Mouse (Mus musculus): ENCODE results near the gene Igsf21. TPM values are rescaled to one million over a fixed set of nuclear protein-coding genes. Genes with fewer than 3 reads are reported as not detected.

The Igsf21 gene
- polyA plus RNA-seq, 1 experiment from 2014 or later = 1.5 TPM

- no peaks in the 10 kb centered on the region for H3K4me1 ChIP-seq (ENCODE audit: control insufficient read depth, insufficient read depth, low read length)
- WGBS = 10% methylated on average over 6 of the region's 6 CpGs
- H3K9me3 ChIP-seq (ENCODE audit: control insufficient read depth, low read length) = no peaks in the 10 kb centered on the region
- H3K27me3 ChIP-seq (replicated peaks; ENCODE audit: control insufficient read depth, insufficient read depth, low read length) = no peaks in the 10 kb centered on the region
- H3K4me3 ChIP-seq (ENCODE audit: low read length) = no peak overlapping the region
- ATAC-seq = peak; percentile 59
- H3K36me3 ChIP-seq (ENCODE audit: control insufficient read depth, insufficient read depth, low read length) = no peaks in the 10 kb centered on the region
- H3K9ac ChIP-seq (ENCODE audit: low read depth, low read length) = no peak overlapping the region
- no peak overlapping the region for H3K4me2 ChIP-seq (ENCODE audit: low read depth, low read length)
- H3K27ac ChIP-seq (ENCODE audit: low read length) = no peak overlapping the region
These were observed 12.4 kb upstream of the Igsf21 start for GRCm38 (mm10) chr4:140258968-140259367.

DNA sequence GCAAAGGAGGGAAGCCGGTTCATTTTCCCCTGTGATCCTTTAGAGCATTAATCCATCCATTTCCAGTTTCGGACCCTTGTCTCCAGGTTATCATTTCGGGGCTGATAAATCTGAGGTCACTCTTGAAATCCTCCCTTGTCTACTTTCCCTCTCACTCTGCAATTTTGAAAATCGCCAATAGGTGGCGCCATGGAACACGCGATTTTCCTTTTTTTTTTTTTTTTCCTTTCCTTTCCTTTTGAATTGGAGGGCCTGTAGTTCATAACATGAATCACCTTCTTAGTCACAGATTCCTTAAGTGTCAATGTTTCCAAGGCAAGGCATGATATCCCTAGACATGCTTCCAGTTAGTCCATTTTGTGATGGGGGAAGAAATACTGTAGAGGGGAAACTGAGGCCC lies 5.8 kb upstream of the Igsf21 start:
- H3K27me3 ChIP-seq (replicated peaks; ENCODE audit: control insufficient read depth, insufficient read depth, low read length) = peaks cover 26% of the 10 kb centered on the region
- no peaks in the 10 kb centered on the region for H3K9me3 ChIP-seq (ENCODE audit: control insufficient read depth, low read length)

DNA sequence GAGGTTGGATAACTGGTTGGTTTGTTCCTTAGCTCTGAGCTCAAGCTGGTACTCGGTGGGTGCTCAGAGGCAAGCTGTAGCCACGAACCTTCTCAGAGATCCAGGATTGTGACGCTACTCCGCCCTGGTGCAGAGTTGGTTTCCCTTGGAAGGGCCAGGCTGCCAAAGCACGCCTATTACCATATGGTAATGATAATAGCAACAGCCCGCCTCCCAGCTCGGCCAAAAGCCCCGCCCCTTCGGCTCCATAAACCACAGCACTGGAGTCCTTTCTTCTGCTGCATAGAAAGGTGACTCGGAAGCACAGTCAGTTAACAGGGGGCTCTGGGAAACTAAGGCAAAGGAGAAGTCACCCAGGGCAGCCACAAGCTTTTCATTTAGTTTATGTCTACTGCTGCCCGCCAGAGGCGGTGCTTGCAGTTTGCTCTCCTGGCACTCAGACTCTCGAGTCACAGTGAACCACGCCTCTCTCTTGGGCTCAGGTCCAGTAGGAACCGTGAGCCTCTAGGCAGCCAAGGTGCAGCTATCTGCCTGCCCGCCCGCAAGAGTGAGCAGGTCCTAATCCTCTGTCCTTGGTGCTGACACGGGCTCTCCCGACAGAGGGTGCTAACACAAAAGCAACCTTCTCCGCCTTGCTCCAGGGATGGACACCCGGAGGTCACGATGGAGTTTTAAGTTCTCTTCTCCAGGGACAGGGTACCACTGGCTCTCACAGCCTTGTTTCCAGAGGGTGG lies 2.6 kb upstream of the Igsf21 start:
- Histone ChIP-seq H3K9me3 (ENCODE audit: control insufficient read depth, low read length) (no peaks in the 10 kb centered on the region), H3K4me2 (ENCODE audit: low read depth, low read length) (no peak overlapping the region), H3K36me3 (ENCODE audit: control insufficient read depth, insufficient read depth, low read length) (no peaks in the 10 kb centered on the region), H3K4me1 (ENCODE audit: control insufficient read depth, insufficient read depth, low read length) (0 out of 2 replicates have a peak, but pooled peaks cover 2% of the 10 kb centered on the region), H3K4me3 (ENCODE audit: low read length) (no peak overlapping the region), H3K9ac (ENCODE audit: low read depth, low read length) (no peak overlapping the region), H3K27ac (ENCODE audit: low read length) (no peak overlapping the region), H3K27me3 (replicated peaks; ENCODE audit: control insufficient read depth, insufficient read depth, low read length) (peaks cover 58% of the 10 kb centered on the region)
- no peak for ATAC-seq
- 7% methylated on average over 22 of the region's 22 CpGs for WGBS

More for the DNA sequence above, 5.8 kb upstream of the Igsf21 start:
- H3K36me3 ChIP-seq (ENCODE audit: control insufficient read depth, insufficient read depth, low read length) = no peaks in the 10 kb centered on the region
- ATAC-seq = no peak
- H3K4me2 ChIP-seq (ENCODE audit: low read depth, low read length) = no peak overlapping the region
- H3K4me3 ChIP-seq (ENCODE audit: low read length) = no peak overlapping the region
- H3K9ac ChIP-seq (ENCODE audit: low read depth, low read length) = no peak overlapping the region
- 11% methylated on average over 7 of the region's 7 CpGs for WGBS
- no peaks in the 10 kb centered on the region for H3K4me1 ChIP-seq (ENCODE audit: control insufficient read depth, insufficient read depth, low read length)
- no peak overlapping the region for H3K27ac ChIP-seq (ENCODE audit: low read length)

DNA sequence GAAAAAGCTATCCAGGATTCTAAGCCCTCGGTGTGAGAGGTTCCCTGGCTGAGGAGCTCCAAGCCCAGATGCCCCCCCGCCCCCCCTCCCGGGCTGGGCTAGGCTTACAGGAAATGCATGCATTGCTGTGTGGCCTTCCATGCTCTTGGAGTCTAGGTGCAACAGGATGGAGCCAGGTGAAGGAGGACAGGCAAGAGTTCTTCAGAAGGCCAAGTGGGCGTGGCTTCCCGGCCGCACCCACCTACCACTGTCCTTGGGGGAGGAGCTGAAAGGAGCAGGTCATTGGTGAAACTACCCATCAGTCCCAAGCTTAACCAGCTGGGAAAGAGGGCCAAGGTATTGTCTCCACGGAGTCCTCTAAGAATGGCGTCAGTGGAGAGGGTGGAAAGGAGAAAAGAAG lies 1.8 kb upstream of the Igsf21 start:
- no peak overlapping the region for H3K27ac ChIP-seq (ENCODE audit: low read length)
- H3K4me1 ChIP-seq (ENCODE audit: control insufficient read depth, insufficient read depth, low read length) = 0 out of 2 replicates have a peak, but pooled peaks cover 2% of the 10 kb centered on the region
- H3K36me3 ChIP-seq (ENCODE audit: control insufficient read depth, insufficient read depth, low read length) = no peaks in the 10 kb centered on the region
- H3K9ac ChIP-seq (ENCODE audit: low read depth, low read length) = no peak overlapping the region
- peaks cover 65% of the 10 kb centered on the region for H3K27me3 ChIP-seq (replicated peaks; ENCODE audit: control insufficient read depth, insufficient read depth, low read length)
- 7% methylated on average over 8 of the region's 8 CpGs for WGBS
- no peak for ATAC-seq
- H3K9me3 ChIP-seq (ENCODE audit: control insufficient read depth, low read length) = no peaks in the 10 kb centered on the region
- no peak overlapping the region for H3K4me3 ChIP-seq (ENCODE audit: low read length)
- no peak overlapping the region for H3K4me2 ChIP-seq (ENCODE audit: low read depth, low read length)

- H3K4me2 ChIP-seq (ENCODE audit: low read depth, low read length) = no peak overlapping the region
- H3K9ac ChIP-seq (ENCODE audit: low read depth, low read length) = no peak overlapping the region
- ATAC-seq = no peak
- H3K27ac ChIP-seq (ENCODE audit: low read length) = no peak overlapping the region
- H3K9me3 ChIP-seq (ENCODE audit: control insufficient read depth, low read length) = no peaks in the 10 kb centered on the region
- WGBS = 14% methylated on average over 28 of the region's 28 CpGs
- H3K4me3 ChIP-seq (ENCODE audit: low read length) = no peak overlapping the region
- 0 out of 2 replicates have a peak, but pooled peaks cover 2% of the 10 kb centered on the region for H3K4me1 ChIP-seq (ENCODE audit: control insufficient read depth, insufficient read depth, low read length)
- H3K27me3 ChIP-seq (replicated peaks; ENCODE audit: control insufficient read depth, insufficient read depth, low read length) = peaks cover 76% of the 10 kb centered on the region
- no peaks in the 10 kb centered on the region for H3K36me3 ChIP-seq (ENCODE audit: control insufficient read depth, insufficient read depth, low read length)
These were observed 721 bp upstream of the Igsf21 start for GRCm38 (mm10) chr4:140247006-140248003.

DNA sequence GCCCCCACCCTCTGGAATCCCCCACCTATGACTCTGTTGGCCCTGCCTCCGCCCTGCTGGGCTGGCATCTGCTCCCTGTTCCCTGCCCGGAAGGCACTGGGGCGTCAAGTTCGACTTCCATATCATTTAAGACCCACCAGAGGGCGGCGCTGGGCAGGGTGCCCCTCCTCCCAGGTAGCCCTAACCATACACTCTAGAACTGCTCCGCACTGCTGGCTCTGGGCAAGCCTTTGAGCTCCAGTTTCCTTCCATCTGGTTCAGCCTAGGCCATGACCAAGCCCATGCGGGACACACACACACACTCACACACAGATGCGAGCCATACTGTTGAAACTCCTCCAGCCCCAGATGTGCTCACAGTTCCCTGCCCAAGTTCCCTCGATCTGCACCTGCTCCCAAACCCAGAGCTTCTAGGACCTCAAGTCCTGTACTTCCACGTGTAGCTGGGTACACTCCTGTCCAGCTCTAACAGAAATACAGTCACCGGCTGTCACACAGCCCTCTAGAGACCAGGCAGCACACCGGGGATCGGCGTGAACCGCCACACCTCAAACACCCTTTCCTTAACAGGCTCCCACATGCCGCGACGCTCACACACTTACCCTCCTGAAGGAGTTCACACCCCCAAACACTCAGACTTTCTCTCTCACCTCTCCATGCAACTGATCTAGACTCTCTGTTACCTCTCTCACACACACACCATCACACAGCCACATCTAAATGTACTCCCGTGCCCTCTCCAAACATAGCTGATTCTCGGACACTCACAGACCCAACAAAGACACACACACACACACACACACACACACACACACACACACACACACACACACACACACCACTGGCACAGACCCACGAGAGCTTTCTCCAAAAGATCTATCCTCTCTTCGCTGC lies 1.1 kb downstream of the Igsf21 start:
- Histone ChIP-seq H3K4me1 (ENCODE audit: control insufficient read depth, insufficient read depth, low read length) (0 out of 2 replicates have a peak, but pooled peaks cover 2% of the 10 kb centered on the region), H3K9ac (ENCODE audit: low read depth, low read length) (no peak overlapping the region), H3K27ac (ENCODE audit: low read length) (no peak overlapping the region), H3K4me3 (ENCODE audit: low read length) (peak overlapping the region; percentile 25), H3K27me3 (replicated peaks; ENCODE audit: control insufficient read depth, insufficient read depth, low read length) (peaks cover 82% of the 10 kb centered on the region), H3K36me3 (ENCODE audit: control insufficient read depth, insufficient read depth, low read length) (no peaks in the 10 kb centered on the region), H3K9me3 (ENCODE audit: control insufficient read depth, low read length) (no peaks in the 10 kb centered on the region), H3K4me2 (ENCODE audit: low read depth, low read length) (no peak overlapping the region; the same call in 1 of the 2 replicates)
- no peak for ATAC-seq
- 3% methylated on average over 23 of the region's 23 CpGs for WGBS

- Histone ChIP-seq H3K9ac (ENCODE audit: low read depth, low read length) (no peak overlapping the region), H3K9me3 (ENCODE audit: control insufficient read depth, low read length) (no peaks in the 10 kb centered on the region), H3K27ac (ENCODE audit: low read length) (no peak overlapping the region), H3K36me3 (ENCODE audit: control insufficient read depth, insufficient read depth, low read length) (no peaks in the 10 kb centered on the region), H3K4me2 (ENCODE audit: low read depth, low read length) (no peak overlapping the region), H3K4me3 (ENCODE audit: low read length) (no peak overlapping the region), H3K4me1 (ENCODE audit: control insufficient read depth, insufficient read depth, low read length) (0 out of 2 replicates have a peak, but pooled peaks cover 2% of the 10 kb centered on the region), H3K27me3 (replicated peaks; ENCODE audit: control insufficient read depth, insufficient read depth, low read length) (peaks cover 83% of the 10 kb centered on the region)
- WGBS = 2% methylated on average over 10 of the region's 10 CpGs
- no peak for ATAC-seq
These were observed 1.7 kb downstream of the Igsf21 start for GRCm38 (mm10) chr4:140244835-140245234.

- no peak overlapping the region for H3K4me3 ChIP-seq (ENCODE audit: low read length)
- WGBS = 2% methylated on average over 40 of the region's 40 CpGs
- H3K27me3 ChIP-seq (replicated peaks; ENCODE audit: control insufficient read depth, insufficient read depth, low read length) = peaks cover 78% of the 10 kb centered on the region
- no peak overlapping the region for H3K27ac ChIP-seq (ENCODE audit: low read length)
- H3K4me1 ChIP-seq (ENCODE audit: control insufficient read depth, insufficient read depth, low read length) = 0 out of 2 replicates have a peak, but pooled peaks cover 2% of the 10 kb centered on the region
- no peaks in the 10 kb centered on the region for H3K9me3 ChIP-seq (ENCODE audit: control insufficient read depth, low read length)
- no peak overlapping the region for H3K4me2 ChIP-seq (ENCODE audit: low read depth, low read length)
- no peaks in the 10 kb centered on the region for H3K36me3 ChIP-seq (ENCODE audit: control insufficient read depth, insufficient read depth, low read length)
- H3K9ac ChIP-seq (ENCODE audit: low read depth, low read length) = no peak overlapping the region
- ATAC-seq = no peak
These were observed 2.3 kb downstream of the Igsf21 start for GRCm38 (mm10) chr4:140244161-140244813.
